Mouse (Mus musculus): ENCODE data around the gene Ifih1.

The Ifih1 gene

DNA sequence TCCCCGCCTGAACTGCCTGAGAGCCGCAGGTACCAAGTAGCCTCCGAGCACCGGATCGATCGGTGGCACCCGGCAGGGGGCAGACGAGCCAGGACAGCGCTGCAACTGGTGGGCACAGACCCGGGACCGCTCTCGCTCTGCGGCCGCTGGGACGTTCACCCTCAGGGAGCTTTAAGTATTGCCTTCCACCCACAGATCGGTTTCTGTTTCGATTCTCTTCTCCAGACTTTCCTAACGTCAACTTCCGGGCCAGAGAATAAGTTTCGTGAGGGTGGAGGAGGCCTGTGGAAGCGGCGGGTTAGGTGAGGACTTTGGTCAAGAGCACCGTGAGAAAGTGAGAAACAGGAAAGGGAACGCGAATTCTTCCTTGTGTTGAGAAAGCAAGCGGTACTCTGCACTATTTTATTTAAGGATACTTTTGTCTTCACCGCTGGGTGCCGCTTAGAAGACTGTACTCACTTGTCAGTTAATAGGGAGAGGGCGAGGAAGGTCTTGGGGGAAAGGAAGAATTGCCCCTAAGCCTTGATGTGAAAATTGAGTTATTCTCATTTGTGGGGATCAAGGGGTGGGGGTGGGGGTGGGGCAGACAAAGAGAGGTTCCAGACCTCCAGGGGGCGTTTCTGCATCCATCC, at the start of gene Ifih1:
Gene Ifih1 (minus strand): TSS at position 242 of the 632 bp plus-strand sequence.
- peak; percentile 77 for DNase-seq

DNA sequence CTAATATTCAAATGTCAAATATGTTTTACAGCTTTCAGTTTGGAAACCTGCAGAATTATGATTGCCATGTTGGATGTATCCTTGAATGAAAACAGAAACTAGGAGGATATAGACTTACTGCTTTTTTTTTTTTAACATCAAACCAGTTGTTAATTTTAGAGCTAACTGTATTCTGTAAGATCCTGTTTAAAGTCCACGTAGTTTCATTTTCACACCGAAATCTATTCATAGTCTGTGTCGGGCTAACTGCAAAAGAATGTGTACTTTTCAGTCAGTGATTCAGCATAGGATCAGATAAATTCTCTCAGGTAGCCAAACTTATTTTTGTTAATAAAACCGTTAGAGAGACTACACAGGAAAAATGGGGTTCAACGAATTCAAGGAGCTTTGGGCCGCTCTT, 39.9 kb upstream of the Ifih1 start:
- no peak for DNase-seq

DNA sequence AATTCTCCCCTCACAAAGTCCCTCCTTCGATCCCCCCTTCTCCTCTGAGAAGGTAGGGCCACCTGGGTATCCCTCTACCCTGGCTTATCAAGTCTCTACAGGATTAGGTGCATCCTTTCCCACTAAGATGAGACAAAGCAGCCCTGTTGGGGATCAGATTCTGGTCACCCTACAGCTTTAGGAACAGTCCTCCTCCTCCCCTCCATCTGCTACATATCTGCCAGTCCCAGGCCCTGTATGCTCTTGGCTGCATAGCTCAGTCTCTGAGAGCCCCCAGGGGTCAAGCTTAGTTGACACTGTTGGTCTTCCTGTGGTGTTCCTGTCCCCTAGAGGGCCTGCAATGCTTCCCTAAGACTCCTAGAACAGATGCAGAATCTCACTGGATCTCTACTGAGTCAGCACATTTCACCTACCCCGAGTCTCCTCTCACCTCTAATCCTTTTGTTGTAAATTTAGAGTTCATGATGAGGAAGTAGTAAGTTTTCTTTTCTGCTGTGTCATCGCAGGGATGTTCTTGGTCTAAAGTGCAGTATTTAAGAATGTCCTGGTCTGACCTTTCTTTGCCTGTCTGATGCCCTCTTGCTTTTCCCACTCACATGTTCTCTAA, 39.0 kb upstream of the Ifih1 start:
- DNase-seq = no peak

DNA sequence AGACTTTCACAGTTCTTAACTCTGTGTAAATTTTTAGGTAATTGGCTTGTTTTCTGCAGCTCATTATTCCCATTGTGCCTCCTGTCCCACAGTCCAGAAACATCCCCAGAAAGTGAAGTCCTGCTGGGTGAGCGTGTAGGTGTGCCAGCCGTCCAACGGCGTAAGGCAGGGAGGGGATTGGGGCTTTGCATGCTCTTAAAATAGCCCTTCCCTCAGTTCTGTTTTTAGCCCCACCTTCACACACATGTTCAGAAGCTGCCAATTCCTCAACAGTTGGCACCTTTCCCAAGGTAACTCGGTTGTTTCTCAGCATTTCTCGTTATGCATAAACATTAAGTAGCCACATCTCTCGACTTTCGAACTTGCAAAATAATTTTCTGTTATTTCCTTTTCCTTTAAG, 35.6 kb upstream of the Ifih1 start:
- no peak for DNase-seq

DNA sequence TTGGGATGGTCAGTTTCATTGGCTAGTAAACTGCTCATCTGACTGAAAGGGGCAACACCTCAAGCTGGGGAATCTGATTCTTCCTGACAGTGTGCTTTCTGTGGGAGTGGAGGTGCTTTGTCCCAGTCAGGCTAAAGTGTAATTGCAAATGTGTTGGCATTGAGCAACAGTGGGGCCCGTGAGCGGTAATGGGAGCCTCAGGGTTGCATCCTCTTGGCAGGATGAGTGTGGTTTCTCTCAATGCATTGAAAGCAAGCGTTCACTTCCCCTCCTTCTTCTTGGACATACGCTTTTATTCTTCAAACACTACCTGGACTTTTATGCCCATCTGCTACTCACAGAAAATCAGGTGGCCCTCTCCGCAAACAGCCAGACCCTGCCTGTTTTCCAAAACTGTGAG, 26.7 kb upstream of the Ifih1 start:
- no peak for DNase-seq

DNA sequence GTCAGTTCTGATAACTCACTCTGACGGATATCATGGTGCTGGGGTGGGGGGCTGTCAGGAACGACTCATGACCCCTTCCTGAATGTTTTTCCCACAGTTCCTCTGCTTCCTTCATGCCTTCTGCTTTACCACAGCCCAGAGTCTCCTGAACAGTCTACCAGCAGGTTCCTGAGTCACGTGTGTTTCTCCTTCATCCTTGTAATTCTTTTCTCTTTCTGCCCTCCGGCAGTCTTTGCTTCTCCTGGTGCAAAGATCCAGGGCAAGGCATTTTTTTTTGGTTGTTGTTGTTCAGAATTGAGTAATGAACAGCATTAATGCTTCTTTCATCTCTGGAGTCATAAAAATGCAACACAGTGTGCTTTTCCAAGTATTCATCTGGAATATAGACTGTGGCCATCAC, 24.7 kb upstream of the Ifih1 start:
- DNase-seq = peak; percentile 17

DNA sequence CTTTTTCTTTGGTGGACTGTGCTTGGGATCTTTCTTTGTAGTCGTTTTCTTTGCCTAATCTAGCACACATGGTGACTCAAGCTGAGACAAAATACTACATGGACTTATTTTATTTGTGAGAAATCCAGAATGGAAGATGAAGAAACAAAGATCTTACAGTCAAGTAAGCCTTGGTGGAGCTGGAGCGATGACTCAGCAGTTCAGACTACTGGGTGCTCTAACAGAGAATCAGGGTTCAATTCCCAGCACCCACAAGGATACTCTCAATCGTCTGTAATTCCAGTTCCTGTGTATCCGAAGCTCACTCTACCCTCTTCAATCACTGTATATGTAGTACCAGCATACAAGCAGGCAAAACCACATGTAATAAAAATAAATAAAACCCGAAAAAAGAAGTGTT, 24.2 kb upstream of the Ifih1 start:
- DNase-seq = no peak

DNA sequence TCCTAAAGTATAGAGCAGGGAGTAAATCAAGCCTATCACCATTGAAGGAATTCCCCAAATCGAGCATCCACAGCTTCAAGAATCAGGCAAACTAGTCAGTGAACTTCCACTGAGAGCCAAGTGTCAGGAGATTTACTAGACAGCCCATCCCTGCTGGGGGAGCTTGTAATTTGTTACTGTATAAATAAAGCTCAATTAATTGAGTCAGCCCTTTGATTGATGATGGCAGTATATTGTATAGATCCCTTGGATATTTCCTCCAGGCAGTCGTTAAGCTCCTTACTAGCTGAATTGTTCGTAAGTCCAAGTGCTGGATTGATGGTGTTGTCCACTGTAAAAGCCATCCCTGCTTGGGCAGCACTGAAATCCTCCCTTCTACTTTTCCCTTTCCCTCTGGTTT, 23.8 kb upstream of the Ifih1 start:
- DNase-seq = no peak

DNA sequence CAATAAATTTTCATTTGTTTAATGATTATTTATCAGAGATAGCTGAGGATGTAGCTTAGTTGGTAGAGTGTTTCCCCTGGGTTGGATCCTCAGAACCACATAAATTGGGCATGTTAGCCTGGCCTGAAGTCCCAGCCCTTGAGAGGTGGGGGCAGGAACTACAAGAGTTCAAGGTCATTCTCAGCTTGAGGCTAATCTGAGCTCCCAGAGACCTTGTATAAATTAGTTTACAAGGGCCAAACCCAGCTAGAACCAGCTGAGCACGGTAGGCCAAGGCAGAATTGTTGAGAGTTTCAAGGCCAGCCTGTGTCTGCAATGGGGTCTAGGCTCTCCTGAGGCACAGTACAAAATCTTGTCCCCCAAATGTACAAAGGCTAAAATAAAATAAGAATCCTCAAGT, 19.5 kb upstream of the Ifih1 start:
- DNase-seq = peak; percentile 54

DNA sequence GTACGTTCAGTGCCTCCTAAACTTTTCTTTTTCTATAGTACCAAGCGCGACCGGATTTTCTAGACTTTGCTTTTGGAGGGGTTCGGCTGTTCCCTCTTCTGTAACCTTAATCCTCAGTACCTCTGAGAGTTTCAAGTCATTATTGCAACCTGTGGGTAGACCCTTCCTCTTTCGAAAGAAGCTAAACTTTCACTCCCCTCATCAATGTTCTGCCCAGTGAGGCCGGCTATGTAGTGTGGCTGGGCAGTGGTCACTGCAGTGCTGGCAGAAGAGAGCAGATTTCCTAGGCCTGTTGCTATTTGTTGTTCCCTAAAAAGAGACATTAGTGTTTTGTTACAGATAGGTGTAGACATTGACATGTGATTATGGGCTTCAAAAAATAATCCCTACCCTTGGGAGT, 18.8 kb upstream of the Ifih1 start:
- DNase-seq = no peak

DNA sequence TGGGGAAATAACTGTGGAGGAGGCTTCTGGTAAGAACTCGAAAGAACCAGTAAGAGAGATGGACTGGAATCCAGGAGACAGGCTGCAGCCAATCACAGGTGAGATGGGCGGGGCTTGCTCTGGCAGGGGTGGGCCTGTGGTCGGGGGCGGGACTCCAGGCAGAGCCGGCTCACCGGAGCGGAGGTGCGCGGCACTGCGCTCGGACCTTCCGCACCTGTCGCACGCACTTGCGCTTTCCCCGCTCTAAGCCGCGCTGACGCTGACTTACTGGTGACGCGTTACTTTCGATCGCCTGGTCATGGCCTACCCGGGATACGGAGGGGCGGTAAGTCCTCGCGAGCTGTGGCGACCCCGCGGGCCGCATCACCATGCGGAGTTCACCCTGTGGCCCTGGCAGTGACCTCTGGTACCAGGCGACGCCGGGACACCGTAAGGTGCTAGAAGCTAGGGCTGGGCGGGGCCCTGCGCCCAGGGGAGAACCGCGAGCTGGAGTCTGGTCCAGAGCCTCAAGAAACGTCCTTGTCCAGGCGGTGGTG, 18.1 kb upstream of the Ifih1 start, which contains the start of gene Gca:
Gene Gca (plus strand): TSS at position 151 of the 536 bp plus-strand sequence.
- peak; percentile 90 for DNase-seq

DNA sequence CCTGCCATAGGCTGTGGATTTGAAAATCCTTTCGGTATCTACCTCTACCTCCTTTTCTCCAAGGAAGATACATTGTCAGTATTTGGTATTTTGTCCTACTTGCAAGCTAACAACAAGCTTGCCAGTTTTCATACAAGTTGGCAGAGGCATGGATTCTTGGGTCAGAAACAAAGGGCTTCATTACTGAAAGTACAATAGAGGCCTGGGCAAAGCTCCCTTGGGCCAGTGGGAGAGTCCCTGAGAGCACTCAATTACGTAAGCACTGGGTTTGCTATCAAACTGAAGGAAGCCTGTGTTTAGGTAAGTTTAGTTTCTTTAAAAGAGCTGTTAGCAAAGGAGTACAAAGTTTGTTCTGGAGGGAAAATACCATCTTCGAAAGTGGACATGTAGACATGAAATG, 16.5 kb upstream of the Ifih1 start:
- DNase-seq = no peak

DNA sequence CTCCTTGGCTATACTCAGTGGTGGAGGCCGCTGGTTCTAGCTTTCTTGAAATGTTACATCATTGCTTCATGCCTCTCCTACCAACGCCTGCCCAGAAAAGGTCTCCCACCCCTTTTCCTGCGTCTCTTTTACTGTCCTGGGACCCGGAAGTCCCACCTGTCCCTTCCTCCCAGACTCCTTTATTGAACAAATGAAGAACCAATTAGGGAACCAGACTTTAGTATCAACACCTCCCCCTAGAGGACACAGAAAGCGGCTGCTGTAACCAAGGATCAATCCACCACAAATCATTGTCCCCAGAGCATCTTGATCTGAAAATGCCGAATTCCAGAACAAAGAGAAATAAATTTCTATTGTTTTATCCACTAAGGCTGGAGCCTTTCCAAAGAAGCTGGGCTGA, 14.5 kb upstream of the Ifih1 start:
- no peak for DNase-seq

DNA sequence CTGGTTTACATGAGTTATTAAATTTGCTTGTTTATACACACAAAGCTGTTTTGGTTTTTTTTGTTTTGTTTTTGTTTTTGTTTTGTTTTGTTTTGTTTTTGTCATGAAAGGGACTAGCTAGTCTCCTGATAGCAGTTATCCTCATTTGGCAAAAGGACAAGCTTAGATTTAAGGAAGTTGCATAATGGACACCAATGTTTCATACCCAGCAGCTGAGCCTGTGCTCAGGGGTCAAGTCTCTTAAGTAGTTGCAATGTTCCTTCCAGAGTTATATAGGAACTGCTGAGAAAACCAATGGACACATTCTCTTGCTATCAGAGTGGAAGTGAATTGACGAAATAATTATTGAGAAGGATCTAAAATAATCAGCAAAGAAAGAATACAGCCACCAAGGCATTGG, 10.0 kb upstream of the Ifih1 start:
- DNase-seq = no peak

DNA sequence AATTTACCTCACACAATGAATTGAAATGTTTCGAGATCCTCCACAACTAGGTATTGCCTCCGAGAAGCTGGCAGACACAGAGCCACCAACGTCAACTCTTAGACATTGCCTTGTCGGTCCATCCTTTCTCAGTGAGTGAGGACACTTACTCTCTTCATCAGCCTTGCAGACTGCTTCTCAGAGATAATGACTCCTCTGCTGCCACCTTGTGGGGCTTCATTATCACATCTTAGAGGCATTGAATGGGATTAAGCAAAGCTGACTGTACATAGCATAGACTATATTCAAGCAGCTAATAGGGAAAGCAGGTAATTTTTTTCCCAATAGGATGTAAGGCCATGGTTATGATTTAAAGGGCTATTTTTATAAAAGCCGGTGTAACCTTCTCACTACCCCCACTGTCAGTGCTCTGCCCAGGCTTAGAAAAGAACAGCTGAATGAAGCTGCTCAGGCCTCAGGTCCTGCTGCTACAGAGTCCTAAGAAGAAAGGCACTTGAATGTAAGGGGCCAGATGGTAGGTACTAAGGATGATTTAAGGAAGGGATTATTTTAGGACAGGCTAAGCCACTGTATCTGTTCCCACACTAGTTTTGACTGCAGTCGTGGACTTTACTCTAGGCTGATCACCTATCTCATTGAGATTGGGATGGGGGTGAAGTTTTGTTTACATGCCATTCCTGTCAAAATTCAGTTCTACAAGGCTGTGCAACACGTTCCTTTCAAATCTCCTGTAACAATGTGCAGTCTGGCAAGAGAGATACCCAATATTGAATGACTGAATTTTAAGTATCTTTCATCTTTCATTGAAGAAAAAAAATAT, 8.7 kb upstream of the Ifih1 start:
- peak; percentile 70 for DNase-seq

DNA sequence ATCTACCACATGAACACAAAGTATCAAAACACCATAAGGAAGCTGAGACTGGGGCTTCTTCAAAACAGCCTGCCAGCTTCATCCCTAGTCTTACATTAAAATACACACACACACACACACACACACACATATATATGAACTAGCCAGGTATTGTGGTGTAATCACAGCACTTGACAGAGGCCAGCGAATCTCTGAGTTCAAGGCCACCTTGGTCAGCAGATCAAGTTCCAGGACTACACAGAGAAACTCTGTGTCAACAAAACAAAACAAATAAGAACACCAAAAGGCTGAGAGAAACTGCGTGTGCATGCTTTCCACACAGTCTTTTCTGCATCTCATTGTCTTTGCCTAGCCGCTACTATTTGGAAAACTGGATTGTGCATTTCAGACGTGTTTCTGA, 6.4 kb upstream of the Ifih1 start:
- DNase-seq = no peak

DNA sequence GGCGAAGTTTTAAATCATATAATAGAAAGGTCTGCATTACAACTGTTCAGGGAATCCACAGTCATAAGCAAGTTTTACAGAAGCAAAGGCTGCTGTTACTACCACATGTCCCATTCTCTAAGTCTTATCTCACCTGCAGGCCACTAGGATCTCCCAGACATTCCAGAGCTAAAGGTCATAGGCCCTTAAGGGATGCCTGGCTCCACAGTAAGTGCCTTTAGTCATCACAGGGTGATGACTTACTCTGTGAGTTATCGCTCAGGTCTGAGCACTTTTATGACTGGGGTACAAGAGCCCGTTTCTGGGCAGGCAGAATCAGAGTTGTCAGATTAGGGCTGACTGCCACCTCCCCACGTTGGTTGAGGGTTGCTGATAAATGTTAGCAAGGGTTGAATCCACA, 5.8 kb upstream of the Ifih1 start:
- DNase-seq = no peak

DNA sequence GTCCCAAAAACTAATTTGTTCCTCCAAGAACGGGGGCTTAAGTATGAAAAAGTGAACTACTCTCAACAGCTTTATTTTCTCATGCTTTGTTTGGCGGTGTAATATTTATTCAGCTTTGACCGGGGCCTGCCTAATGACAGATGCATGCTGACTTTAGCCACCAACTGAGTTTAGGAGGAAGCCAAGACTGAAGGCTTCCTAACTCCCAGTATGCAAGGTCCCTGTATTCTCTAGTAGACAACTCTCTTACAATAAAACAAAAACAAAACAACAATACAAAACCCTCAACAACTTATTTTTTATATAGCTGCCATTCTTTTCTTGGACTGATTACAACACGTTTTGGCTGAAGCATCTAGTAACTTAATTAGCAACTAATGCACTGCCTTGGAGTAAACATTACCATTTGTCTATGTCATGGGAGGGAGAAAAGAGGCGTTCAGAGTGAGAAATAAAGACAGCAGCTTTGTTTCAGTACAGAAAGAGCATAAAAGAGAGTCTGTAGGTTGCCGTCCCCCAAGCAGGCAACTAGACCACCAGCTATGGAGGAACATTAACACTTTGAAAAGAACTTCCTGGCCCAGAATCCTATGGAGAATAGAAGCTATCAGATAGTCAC, 725 bp upstream of the Ifih1 start:
- DNase-seq = peak; percentile 25

DNA sequence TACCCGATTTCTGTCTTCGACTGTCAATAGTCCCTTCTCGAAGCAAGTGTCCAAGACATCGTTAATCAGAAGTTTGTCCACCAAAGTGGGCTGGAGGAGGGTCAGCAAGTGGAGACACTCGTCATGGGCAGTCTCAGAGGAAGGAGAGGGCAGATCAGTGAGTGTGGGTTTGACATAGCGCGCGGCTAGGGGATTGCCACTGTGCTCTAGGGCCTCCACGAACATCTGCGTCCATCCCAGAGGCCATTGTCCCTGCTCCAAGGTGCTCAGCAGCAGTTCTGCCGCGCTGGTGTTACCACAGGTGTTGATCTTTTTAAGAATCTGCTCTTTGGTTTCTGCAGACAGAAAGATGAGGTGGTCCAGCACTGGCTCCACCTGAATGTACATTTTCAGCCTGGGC, 580 bp downstream of the Ifih1 start:
- peak; percentile 19 for DNase-seq

DNA sequence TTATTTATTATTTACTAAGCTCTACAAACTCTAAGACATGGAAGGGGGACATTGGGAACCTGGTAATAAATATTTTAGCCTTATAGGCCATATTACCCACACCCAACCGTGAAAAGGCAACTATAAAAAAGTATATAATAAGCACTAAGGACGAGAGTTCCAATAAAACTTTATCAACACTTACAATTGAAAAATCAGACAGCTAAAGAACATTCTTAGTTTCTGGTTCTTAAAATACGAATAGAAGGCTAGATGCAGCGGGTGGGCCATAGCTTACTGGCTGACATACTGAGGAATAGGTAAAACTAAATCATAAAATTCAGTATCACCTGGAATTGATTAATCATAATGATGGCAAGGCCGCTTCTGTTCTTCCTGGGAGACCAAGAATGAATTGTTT, 1.2 kb downstream of the Ifih1 start:
- no peak for DNase-seq

DNA sequence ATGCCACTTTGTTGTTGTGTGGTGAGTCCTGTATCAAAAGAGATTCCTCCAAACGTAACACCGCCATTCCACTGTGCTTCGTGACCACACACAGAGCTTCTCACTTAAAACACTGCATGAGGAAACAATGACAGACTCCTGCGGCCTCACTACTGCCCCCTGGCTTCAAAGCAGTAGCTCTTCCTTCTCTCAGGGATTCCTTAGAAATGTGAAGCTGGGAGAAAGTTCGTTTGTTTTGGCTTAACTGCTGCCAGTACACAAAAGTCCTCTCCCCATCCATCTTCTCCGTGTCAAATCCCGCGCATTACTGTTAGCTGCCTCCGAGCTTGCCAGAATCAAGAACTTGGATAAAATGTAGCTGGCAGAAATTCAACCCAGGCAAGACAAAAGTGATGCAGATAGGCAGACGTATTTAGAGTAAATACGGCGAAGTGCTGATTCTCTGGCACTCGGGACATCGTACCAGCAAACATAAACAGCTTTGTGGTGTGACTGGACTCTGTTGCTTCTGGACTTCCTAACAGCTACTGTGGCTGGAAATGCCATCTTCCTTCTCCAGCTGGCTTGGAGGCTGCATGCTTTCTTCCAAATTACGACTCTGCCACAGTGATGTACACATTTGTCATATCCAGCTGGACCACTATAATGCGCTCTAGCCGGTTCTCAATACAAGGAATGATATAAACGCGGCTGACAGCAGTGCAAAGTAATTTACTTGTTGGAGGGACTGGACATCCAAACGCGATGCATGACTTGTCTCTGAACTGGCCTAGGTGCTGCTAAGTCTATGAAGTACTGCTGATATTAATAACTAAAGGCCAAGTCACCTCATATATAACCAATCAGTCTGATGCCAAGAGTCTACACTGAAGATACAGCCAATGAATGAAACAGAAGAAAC, 2.4 kb downstream of the Ifih1 start:
- peak; percentile 34 for DNase-seq

DNA sequence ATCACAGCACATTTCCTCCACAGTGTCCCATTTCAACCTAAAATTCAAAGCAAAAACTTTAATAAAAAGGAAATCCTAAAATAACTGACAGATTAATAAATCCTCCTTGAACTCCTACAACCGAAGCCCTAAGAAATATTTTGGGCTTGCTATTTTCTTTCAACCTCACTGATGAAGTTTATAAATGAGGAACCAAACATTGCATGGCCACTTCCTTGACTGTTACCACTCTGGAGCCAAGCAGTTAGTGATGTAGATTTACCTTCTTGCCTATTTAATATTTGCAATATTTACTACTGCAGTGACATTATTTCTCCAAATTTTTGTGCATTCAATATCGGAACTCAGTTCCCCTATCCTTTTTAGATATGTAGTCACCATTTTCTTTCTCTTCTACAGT, 6.2 kb downstream of the Ifih1 start:
- no peak for DNase-seq

Data from kidney, postnatal 14 days (tissue).